ENCODE assay signal across 27 mouse cellular contexts in genomic region chr14:34516960-34517577, GRCm38 (mm10). TPM values are rescaled to one million over a fixed set of nuclear protein-coding genes. Genes with fewer than 3 reads are reported as not detected.
DNase-seq lines count a peak whose midpoint lies in the region; ATAC-seq and TF ChIP-seq lines count a peak whose summit lies in the region.
"Had no signal": no experiment of that assay in that cellular context is flagged by ENCODE, and none has a peak within 500 bp of the region (broad histone marks: within the 10 kb centered on the region; RNA-seq: fewer than 3 reads in every experiment).

No protein-coding gene starts in this region.

- TF ChIP-seq CTCF in intestine, postnatal 0 days (IDR thresholded peaks at IDR 0.05; ENCODE audit: low read depth), result no peak
- TF ChIP-seq CTCF in small intestine, adult 2 months (IDR thresholded peaks at IDR 0.05; ENCODE audit: extremely low read depth, insufficient read length, insufficient replicate concordance, low read depth, low read length), result no peak
- no peak for TF ChIP-seq CTCF in stomach, postnatal 0 days (IDR thresholded peaks at IDR 0.05; ENCODE audit: low read depth)

- 0 out of 2 replicates have a peak, but pooled peaks cover 2% of the 10 kb centered on the region for H3K27me3 ChIP-seq in intestine, embryonic 15.5 days (replicated peaks)
- H3K27me3 ChIP-seq in intestine, embryonic 16.5 days (replicated peaks; ENCODE audit: control insufficient read depth, insufficient read depth, low read length), result 0 out of 2 replicates have a peak, but pooled peaks cover 2% of the 10 kb centered on the region
- no peaks in the 10 kb centered on the region for H3K27me3 ChIP-seq in intestine, postnatal 0 days (replicated peaks; ENCODE audit: control insufficient read depth, insufficient read depth, low read length)
- no peaks in the 10 kb centered on the region for H3K27me3 ChIP-seq in small intestine, adult 2 months (ENCODE audit: control insufficient read depth, insufficient read depth, low read length)
- H3K27me3 ChIP-seq in stomach, postnatal 0 days (ENCODE audit: control insufficient read depth, insufficient read depth, low read length), result no peaks in the 10 kb centered on the region
- H3K27me3 ChIP-seq: embryonic facial prominence, embryonic 12.5 days; forebrain, embryonic 13.5 days; forebrain, embryonic 15.5 days; Patski had no signal

- no peak overlapping the region for H3K4me3 ChIP-seq in intestine, embryonic 15.5 days (replicated peaks)
- no peak overlapping the region for H3K4me3 ChIP-seq in intestine, embryonic 16.5 days (ENCODE audit: low read length)
- H3K4me3 ChIP-seq in intestine, postnatal 0 days (ENCODE audit: low read depth, low read length), result no peak overlapping the region
- no peak overlapping the region for H3K4me3 ChIP-seq in small intestine, adult 2 months (ENCODE audit: low read depth, low read length)
- H3K4me3 ChIP-seq in stomach, postnatal 0 days (ENCODE audit: low read depth, low read length), result no peak overlapping the region
- H3K4me3 ChIP-seq: embryonic facial prominence, embryonic 10.5 days; embryonic facial prominence, embryonic 12.5 days; forebrain, embryonic 13.5 days; forebrain, embryonic 15.5 days had no signal

- H3K9ac ChIP-seq in intestine, embryonic 15.5 days, result no peak overlapping the region
- no peak overlapping the region for H3K9ac ChIP-seq in intestine, embryonic 16.5 days (ENCODE audit: low read depth, low read length)
- no peak overlapping the region for H3K9ac ChIP-seq in intestine, postnatal 0 days (ENCODE audit: low read depth, low read length)
- no peak overlapping the region for H3K9ac ChIP-seq in stomach, postnatal 0 days (ENCODE audit: low read length)
- H3K9ac ChIP-seq: embryonic facial prominence, embryonic 12.5 days; forebrain, embryonic 13.5 days; forebrain, embryonic 15.5 days had no signal

- H3K36me3 ChIP-seq in intestine, embryonic 15.5 days, result no peaks in the 10 kb centered on the region
- H3K36me3 ChIP-seq in intestine, embryonic 16.5 days (ENCODE audit: control insufficient read depth, insufficient read depth, low read length), result no peaks in the 10 kb centered on the region
- H3K36me3 ChIP-seq in intestine, postnatal 0 days (ENCODE audit: control insufficient read depth, insufficient read depth), result no peaks in the 10 kb centered on the region
- H3K36me3 ChIP-seq in small intestine, adult 2 months (ENCODE audit: control insufficient read depth, insufficient read depth, low read length), result no peaks in the 10 kb centered on the region
- H3K36me3 ChIP-seq in stomach, postnatal 0 days (ENCODE audit: control insufficient read depth, insufficient read depth, low read length), result no peaks in the 10 kb centered on the region
- H3K36me3 ChIP-seq: embryonic facial prominence, embryonic 10.5 days; embryonic facial prominence, embryonic 12.5 days; forebrain, embryonic 15.5 days; G1E had no signal

- peak; percentile 88 for DNase-seq in A20 (ENCODE audit: low read depth, low spot score)
- DNase-seq in left cerebral cortex, postnatal 10 days (ENCODE audit: extremely low spot score in 1 of 2, low spot score in 2 of 2), result no peak
- no peak for DNase-seq in stomach, postnatal 0 days (ENCODE audit: low spot score)
- DNase-seq: adrenal gland, adult 8-10 months; adrenal gland, postnatal 14 days; adrenal gland, postnatal 36 days; cerebellum, adult 11-12 months; cerebellum, adult 2 months; cerebellum, adult 9-10 months; cerebellum, postnatal 10 days; cerebellum, postnatal 25 days had no signal

- no peaks in the 10 kb centered on the region for H3K9me3 ChIP-seq in intestine, embryonic 15.5 days
- H3K9me3 ChIP-seq in intestine, embryonic 16.5 days (ENCODE audit: control insufficient read depth, low read length), result no peaks in the 10 kb centered on the region
- no peaks in the 10 kb centered on the region for H3K9me3 ChIP-seq in intestine, postnatal 0 days (ENCODE audit: control insufficient read depth)
- no peaks in the 10 kb centered on the region for H3K9me3 ChIP-seq in stomach, postnatal 0 days (ENCODE audit: control insufficient read depth, low read length)
- H3K9me3 ChIP-seq: embryonic facial prominence, embryonic 10.5 days; embryonic facial prominence, embryonic 12.5 days; forebrain, embryonic 13.5 days; forebrain, embryonic 15.5 days; G1E had no signal

- no peak overlapping the region for H3K27ac ChIP-seq in intestine, embryonic 15.5 days
- no peak overlapping the region for H3K27ac ChIP-seq in intestine, embryonic 16.5 days (ENCODE audit: low read length)
- no peak overlapping the region for H3K27ac ChIP-seq in intestine, postnatal 0 days (ENCODE audit: low read depth, low read length)
- H3K27ac ChIP-seq in small intestine, adult 2 months (ENCODE audit: insufficient read depth, low read depth, low read length), result peak overlapping the region; percentile 12; the same call in 1 of the 2 replicates
- no peak overlapping the region for H3K27ac ChIP-seq in stomach, postnatal 0 days (replicated peaks)
- H3K27ac ChIP-seq: embryonic facial prominence, embryonic 10.5 days; embryonic facial prominence, embryonic 12.5 days; forebrain, embryonic 13.5 days; forebrain, embryonic 15.5 days had no signal

- no peak overlapping the region for H3K4me2 ChIP-seq in intestine, embryonic 15.5 days (replicated peaks)
- no peak overlapping the region for H3K4me2 ChIP-seq in intestine, embryonic 16.5 days (ENCODE audit: low read depth, low read length)
- H3K4me2 ChIP-seq in intestine, postnatal 0 days (replicated peaks; ENCODE audit: low read depth), result no peak overlapping the region
- H3K4me2 ChIP-seq in stomach, postnatal 0 days (replicated peaks; ENCODE audit: low read depth), result no peak overlapping the region
- H3K4me2 ChIP-seq: embryonic facial prominence, embryonic 12.5 days; forebrain, embryonic 13.5 days; forebrain, embryonic 15.5 days had no signal

- intact Hi-C loops in left cerebral cortex, postnatal 10 days (cut with DNase I), result no loop called here

- 0 out of 2 replicates have a peak, but pooled peaks cover 3% of the 10 kb centered on the region for H3K4me1 ChIP-seq in intestine, embryonic 15.5 days (replicated peaks)
- H3K4me1 ChIP-seq in intestine, embryonic 16.5 days (ENCODE audit: control insufficient read depth, insufficient read depth, low read length), result no peaks in the 10 kb centered on the region; the same call in 1 of the 2 replicates
- no peaks in the 10 kb centered on the region for H3K4me1 ChIP-seq in intestine, postnatal 0 days (replicated peaks; ENCODE audit: control insufficient read depth, insufficient read depth, low read length)
- H3K4me1 ChIP-seq in small intestine, adult 2 months (ENCODE audit: control insufficient read depth, insufficient read depth, insufficient read length, low read length), result peaks cover 5% of the 10 kb centered on the region; the same call in 1 of the 2 replicates
- no peaks in the 10 kb centered on the region for H3K4me1 ChIP-seq in stomach, postnatal 0 days (replicated peaks; ENCODE audit: control insufficient read depth, insufficient read depth)
- H3K4me1 ChIP-seq: embryonic facial prominence, embryonic 12.5 days had no signal

- no peak for TF ChIP-seq POLR2A in small intestine, adult 2 months (IDR thresholded peaks at IDR 0.05; ENCODE audit: low read depth, low read length)

- 0 out of 2 replicates have a peak, but pooled peaks have one; percentile 10 for ATAC-seq in intestine, embryonic 15.5 days
- no peak for ATAC-seq in intestine, embryonic 16.5 days
- ATAC-seq in intestine, postnatal 0 days, result peak; percentile 43; the same call in 1 of the 2 replicates
- ATAC-seq in stomach, postnatal 0 days (ENCODE audit: low FRiP score, low TSS enrichment), result no peak
- ATAC-seq: activated CD4-positive, CD25-positive, alpha-beta regulatory T cell, adult 4 months; forebrain, embryonic 13.5 days; forebrain, embryonic 15.5 days; Patski had no signal

- no peak for TF ChIP-seq EP300 in stomach, postnatal 0 days (optimal IDR thresholded peaks at IDR 0.05)

- 86% methylated on average over 10 of the region's 10 CpGs for WGBS in intestine, embryonic 15.5 days
- WGBS in intestine, embryonic 16.5 days, result 86% methylated on average over 10 of the region's 10 CpGs
- WGBS in intestine, postnatal 0 days, result 73% methylated on average over 10 of the region's 10 CpGs
- 30% methylated on average over 10 of the region's 10 CpGs for WGBS in small intestine, adult 2 months
- WGBS in stomach, postnatal 0 days, result 82% methylated on average over 10 of the region's 10 CpGs

RNA-seq across cellular contexts. Expression of gene 9230112D13Rik, which starts 5.5 kb away (rescaled TPM):
- not detected in 2 replicates for polyA plus RNA-seq in intestine, embryonic 15.5 days (2015; fragmentation: Nextera tagmentation; extraction: Ambion mirVana)
- not detected in 2 replicates for polyA plus RNA-seq in intestine, embryonic 16.5 days (2015; fragmentation: Nextera tagmentation; extraction: Ambion mirVana)
- polyA plus RNA-seq in intestine, postnatal 0 days (2015; fragmentation: Nextera tagmentation; extraction: Ambion mirVana), result not detected in 2 replicates
- not detected in 2 replicates for polyA plus RNA-seq in small intestine, adult 2 months (2012; rRNA removed)
- not detected for total RNA-seq in left cerebral cortex, postnatal 10 days (2021)
- polyA plus RNA-seq in stomach, postnatal 0 days (2015; fragmentation: Nextera tagmentation; extraction: Ambion mirVana), result not detected in 2 replicates
- total RNA-seq: adrenal gland, adult 18-20 months; adrenal gland, adult 8-10 months; adrenal gland, postnatal 14 days; adrenal gland, postnatal 36 days; G1E had no signal
- polyA plus RNA-seq: activated CD4-positive, CD25-positive, alpha-beta regulatory T cell, adult 4 months; C2C12; cerebellum, adult 2 months; cortical plate, adult 2 months; embryonic facial prominence, embryonic 10.5 days; embryonic facial prominence, embryonic 12.5 days; embryonic facial prominence, embryonic 14.5 days; forebrain, embryonic 11.5 days; forebrain, embryonic 13.5 days; forebrain, embryonic 15.5 days; G1E; Patski had no signal

RNA-seq across cellular contexts. Expression of gene Bmpr1a, which starts 13.9 kb away (rescaled TPM):
- 34.8 and 41.3 TPM in 2 replicates for polyA plus RNA-seq in intestine, embryonic 15.5 days (2015; fragmentation: Nextera tagmentation; extraction: Ambion mirVana)
- 11.0 and 15.6 TPM in 2 replicates for polyA plus RNA-seq in intestine, embryonic 16.5 days (2015; fragmentation: Nextera tagmentation; extraction: Ambion mirVana)
- 18.8 and 19.3 TPM in 2 replicates for polyA plus RNA-seq in intestine, postnatal 0 days (2015; fragmentation: Nextera tagmentation; extraction: Ambion mirVana)
- 2.4 and 3.3 TPM in 2 replicates for polyA plus RNA-seq in small intestine, adult 2 months (2012; rRNA removed)
- total RNA-seq in left cerebral cortex, postnatal 10 days (2021), result 10 to 100 TPM; 34.7 to 37.3 TPM
- 27.0 and 29.0 TPM in 2 replicates for polyA plus RNA-seq in stomach, postnatal 0 days (2015; fragmentation: Nextera tagmentation; extraction: Ambion mirVana)
- polyA plus RNA-seq: G1E had no signal

Comparison
In these comparisons a context has a peak if more than half of its experiments do, and no peak if none do; other contexts are left out.
1. ATAC-seq: peak in intestine, embryonic 15.5 days (single experiment) and intestine, postnatal 0 days (single experiment); none in intestine, embryonic 16.5 days (single experiment) and stomach, postnatal 0 days (single experiment).